Mouse (Mus musculus): ENCODE results near the gene Ptbp1.

Gene Ptbp1

GRCm38 (mm10) chr10:79834769-79835398 is 19.3 kb upstream of the Ptbp1 start:
- peak; percentile 64 for DNase-seq (ENCODE audit: low read depth)

- no peak for DNase-seq (ENCODE audit: low read depth)
Measured at GRCm38 (mm10) chr10:79836918-79837317, 17.3 kb upstream of the Ptbp1 start.

GRCm38 (mm10) chr10:79838151-79838550 is 16.1 kb upstream of the Ptbp1 start:
- DNase-seq (ENCODE audit: low read depth), result no peak

GRCm38 (mm10) chr10:79840091-79840490 is 14.1 kb upstream of the Ptbp1 start:
- no peak for DNase-seq (ENCODE audit: low read depth)

GRCm38 (mm10) chr10:79840644-79841551 is 13.3 kb upstream of the Ptbp1 start:
- DNase-seq (ENCODE audit: low read depth), result no peak

GRCm38 (mm10) chr10:79842322-79842721 is 11.9 kb upstream of the Ptbp1 start:
- DNase-seq (ENCODE audit: low read depth), result no peak

GRCm38 (mm10) chr10:79843476-79843875 is 10.8 kb upstream of the Ptbp1 start:
- no peak for DNase-seq (ENCODE audit: low read depth)

- DNase-seq (ENCODE audit: low read depth), result no peak
Measured at GRCm38 (mm10) chr10:79846553-79846952, 7.7 kb upstream of the Ptbp1 start.

- DNase-seq (ENCODE audit: low read depth), result no peak
Measured at GRCm38 (mm10) chr10:79849941-79850628, 4.1 kb upstream of the Ptbp1 start.

GRCm38 (mm10) chr10:79851653-79852052 is 2.6 kb upstream of the Ptbp1 start:
- DNase-seq (ENCODE audit: low read depth), result no peak

GRCm38 (mm10) chr10:79852107-79852789 is 2.0 kb upstream of the Ptbp1 start:
- no peak for DNase-seq (ENCODE audit: low read depth)

GRCm38 (mm10) chr10:79852827-79853226 is 1.4 kb upstream of the Ptbp1 start:
- DNase-seq (ENCODE audit: low read depth), result no peak

GRCm38 (mm10) chr10:79853392-79853791 is 835 bp upstream of the Ptbp1 start:
- DNase-seq (ENCODE audit: low read depth), result no peak

GRCm38 (mm10) chr10:79854801-79855541 is 744 bp downstream of the Ptbp1 start:
- no peak for DNase-seq (ENCODE audit: low read depth)

GRCm38 (mm10) chr10:79855558-79856184 is 1.4 kb downstream of the Ptbp1 start:
- no peak for DNase-seq (ENCODE audit: low read depth)

- DNase-seq (ENCODE audit: low read depth), result no peak
Measured at GRCm38 (mm10) chr10:79856280-79856679, 2.1 kb downstream of the Ptbp1 start.

GRCm38 (mm10) chr10:79856704-79857451 is 2.7 kb downstream of the Ptbp1 start:
- no peak for DNase-seq (ENCODE audit: low read depth)

GRCm38 (mm10) chr10:79857452-79857811 is 3.2 kb downstream of the Ptbp1 start:
- DNase-seq (ENCODE audit: low read depth), result no peak

- DNase-seq (ENCODE audit: low read depth), result no peak
Measured at GRCm38 (mm10) chr10:79857894-79858293, 3.7 kb downstream of the Ptbp1 start.

- no peak for DNase-seq (ENCODE audit: low read depth)
Measured at GRCm38 (mm10) chr10:79858416-79859074, 4.3 kb downstream of the Ptbp1 start.
